Mouse (Mus musculus): ENCODE data around the gene 5830473C10Rik.

DNA sequence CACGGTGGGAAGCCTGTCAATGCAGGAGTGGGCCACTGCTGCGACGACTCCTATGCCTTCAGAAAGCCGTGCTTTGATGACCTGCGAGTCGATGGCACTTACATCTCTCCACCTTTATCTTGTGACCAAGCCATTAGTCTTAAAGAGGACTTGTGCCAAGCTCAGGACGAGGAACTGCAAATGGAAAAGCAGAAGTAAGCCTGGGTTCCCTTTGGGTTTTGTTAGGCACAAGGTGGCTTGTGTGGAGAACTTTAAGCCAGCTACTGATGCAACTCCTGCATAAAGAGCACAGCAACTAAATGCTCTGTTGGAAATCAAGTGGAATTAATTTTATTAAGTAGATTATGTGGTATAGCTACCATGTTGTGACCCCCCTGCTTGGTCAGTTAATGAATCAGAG, 23.9 kb downstream of the 5830473C10Rik start:
- TF ChIP-seq CTCF (conservative IDR thresholded peaks at IDR 0.05; ENCODE audit: low read length) (no peak), POU5F1 (IDR thresholded peaks at IDR 0.05; ENCODE audit: borderline replicate concordance, low read length) (no peak)

Data from E14TG2a.4 (cell line).